Mouse (Mus musculus) forebrain, postnatal 0 days (tissue): ENCODE measurements at regions not wholly inside any gene's neighbourhood (a gene's known extent, or its start where the extent isn't known, plus 50 kb on each side); places are given as distances from the start of the nearest gene placed in this dataset.

Experiments
- ATAC-seq: fragments of 200-750 bp; cut with Nextera tagmentation; 2 replicates; pipeline ENCODE4 v1.8.0; 2017; ENCODE audit warnings: mild to moderate bottlenecking, moderate library complexity
- DNase-seq: peaks from one replicate; pipeline ENCODE4 v3.0.0-alpha.2; 2015
- H3K27ac ChIP-seq: fragments of 300-500 bp; sonication (generic); 2 replicates; pipeline ENCODE4 v1.5.1; 2014; ENCODE audit warnings: low read depth, mild to moderate bottlenecking, antibody characterized with exemption, low read length, moderate library complexity, mixed read lengths
- H3K27me3 ChIP-seq: fragments of 300-500 bp; sonication (generic); 2 replicates; pipeline ENCODE4 v1.6.1; 2014; ENCODE audit warnings: mild to moderate bottlenecking, low read length, mixed read lengths; ENCODE audit not compliant: insufficient read depth
- H3K36me3 ChIP-seq: fragments of 300-500 bp; sonication (generic); 2 replicates; pipeline ENCODE4 v1.6.1; 2014; ENCODE audit warnings: mild to moderate bottlenecking, moderate library complexity; ENCODE audit not compliant: insufficient read depth
- H3K4me1 ChIP-seq: fragments of 300-500 bp; sonication (generic); 2 replicates; pipeline ENCODE4 v1.6.1; 2014; ENCODE audit warnings: antibody characterized with exemption; ENCODE audit not compliant: insufficient read depth
- H3K4me2 ChIP-seq: fragments of 300-500 bp; sonication (generic); 2 replicates; pipeline ENCODE4 v1.6.1; 2014; ENCODE audit warnings: low read depth, mild to moderate bottlenecking, moderate library complexity
- H3K4me3 ChIP-seq: fragments of 300-500 bp; sonication (generic); 2 replicates; pipeline ENCODE4 v1.5.1; 2014; ENCODE audit warnings: low read depth, low read length, mixed read lengths
- H3K9ac ChIP-seq: fragments of 300-500 bp; sonication (generic); 2 replicates; pipeline ENCODE4 v1.6.1; 2014; ENCODE audit warnings: mild to moderate bottlenecking
- H3K9me3 ChIP-seq: fragments of 300-500 bp; sonication (generic); 2 replicates; pipeline ENCODE4 v1.6.1; 2016; ENCODE audit warnings: low read length
- CTCF ChIP-seq: sonication (generic); IDR thresholded peaks from 2 replicates; pipeline ENCODE4 v1.5.1; 2016; ENCODE audit warnings: antibody characterized with exemption, control low read depth, low read depth
- WGBS: fragments of 180-500 bp; shearing (Covaris S2); extraction: QIAGEN DNeasy Blood & Tissue Kit; methylation state at CpG from one replicate; pipeline ENCODE4 v1.1.7; 2014; 5-methylcytosine and 5-hydroxymethylcytosine counted together

DNA sequence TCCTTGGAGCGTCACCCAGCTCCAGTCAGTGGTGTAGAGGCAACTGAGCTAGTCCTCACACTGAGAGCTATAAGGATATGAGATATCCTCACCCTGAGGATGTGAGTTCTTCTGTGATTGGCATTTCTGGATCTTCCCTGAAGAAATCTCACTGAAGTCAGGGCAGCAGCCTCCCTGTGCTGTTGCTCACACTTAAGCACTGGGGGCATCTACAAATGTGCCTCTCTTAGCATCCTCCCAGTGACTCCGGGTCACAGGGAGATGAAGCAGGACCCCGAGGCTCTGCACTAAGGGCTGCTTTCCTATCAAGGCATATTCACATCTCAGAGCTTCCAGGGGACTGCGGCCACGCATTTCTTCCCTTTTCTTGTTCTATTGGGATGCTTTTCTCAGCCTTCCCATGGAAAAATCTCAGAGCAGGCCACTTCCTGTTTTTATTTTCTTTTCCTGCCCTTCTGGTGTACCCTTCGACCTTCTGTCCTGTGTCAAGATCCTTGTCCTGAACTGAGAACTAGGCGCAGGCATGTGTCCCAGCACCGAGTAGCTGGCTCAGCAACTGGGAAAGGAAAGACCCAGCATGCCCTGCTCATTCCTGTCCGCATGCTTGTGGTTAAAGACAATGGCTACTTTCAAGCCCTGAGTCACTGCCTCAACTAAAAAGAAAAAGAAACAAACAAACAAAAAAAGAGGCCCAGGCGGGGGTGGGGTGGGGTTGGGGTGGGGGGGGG lies 92.8 kb downstream of the Tomm20 start:
- Histone ChIP-seq H3K27ac (peak overlapping the region; percentile 40; the same call in 1 of the 2 replicates), H3K36me3 (no peaks in the 10 kb centered on the region), H3K4me2 (no peak overlapping the region), H3K4me1 (no peaks in the 10 kb centered on the region), H3K4me3 (no peak overlapping the region), H3K9me3 (no peaks in the 10 kb centered on the region), H3K27me3 (no peaks in the 10 kb centered on the region), H3K9ac (no peak overlapping the region)
- DNase-seq (no peak), ATAC-seq (no peak)
- no peak for TF ChIP-seq CTCF
- WGBS = 51% methylated on average over 10 of the region's 10 CpGs

- no peak for TF ChIP-seq CTCF
- Histone ChIP-seq H3K4me3 (no peak overlapping the region), H3K27me3 (no peaks in the 10 kb centered on the region), H3K9me3 (no peaks in the 10 kb centered on the region), H3K27ac (peak overlapping the region; percentile 40; the same call in 1 of the 2 replicates), H3K9ac (no peak overlapping the region), H3K4me2 (no peak overlapping the region), H3K36me3 (no peaks in the 10 kb centered on the region), H3K4me1 (no peaks in the 10 kb centered on the region)
- no peak for ATAC-seq
- no peak for DNase-seq
- WGBS = 76% methylated on average over 5 of the region's 5 CpGs
These were observed 93.5 kb downstream of the Tomm20 start for GRCm38 (mm10) chr8:126852184-126852583.

GRCm38 (mm10) chr8:126851780-126852179 lies 93.9 kb downstream of the Tomm20 start:
- H3K27ac ChIP-seq = no peak overlapping the region
- H3K4me3 ChIP-seq = no peak overlapping the region
- WGBS = 90% methylated on average over 3 of the region's 3 CpGs
- ATAC-seq (no peak), DNase-seq (no peak)
- no peak for TF ChIP-seq CTCF
- H3K27me3 ChIP-seq = no peaks in the 10 kb centered on the region
- no peaks in the 10 kb centered on the region for H3K36me3 ChIP-seq
- H3K9ac ChIP-seq = no peak overlapping the region
- H3K9me3 ChIP-seq = no peaks in the 10 kb centered on the region
- no peak overlapping the region for H3K4me2 ChIP-seq
- no peaks in the 10 kb centered on the region for H3K4me1 ChIP-seq

DNA sequence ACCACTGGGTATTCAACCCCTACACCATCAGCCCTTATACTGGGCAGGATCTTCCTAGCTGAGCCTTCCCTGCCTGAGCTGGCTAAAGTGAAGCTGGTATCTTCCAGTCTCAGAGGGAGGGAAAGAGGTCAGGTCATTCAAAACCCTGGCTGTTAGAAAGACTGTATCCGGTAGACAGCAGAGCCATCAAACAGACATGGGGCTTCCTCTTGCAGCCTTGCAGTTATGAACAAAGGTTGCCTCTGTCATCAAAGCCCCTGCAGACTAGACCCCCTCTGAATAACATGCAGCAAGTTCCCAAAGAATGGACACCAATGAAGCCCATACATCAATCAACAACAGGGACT lies 95.5 kb downstream of the Tomm20 start:
- 85% methylated on average over 1 of the region's 1 CpGs for WGBS
- Histone ChIP-seq H3K4me2 (no peak overlapping the region), H3K27ac (no peak overlapping the region), H3K36me3 (no peaks in the 10 kb centered on the region), H3K4me3 (no peak overlapping the region), H3K27me3 (no peaks in the 10 kb centered on the region), H3K4me1 (no peaks in the 10 kb centered on the region), H3K9ac (no peak overlapping the region), H3K9me3 (no peaks in the 10 kb centered on the region)
- TF ChIP-seq CTCF = no peak
- DNase-seq (no peak), ATAC-seq (no peak)

GRCm38 (mm10) chr8:126849411-126850188 lies 96.0 kb downstream of the Tomm20 start:
- Histone ChIP-seq H3K4me1 (no peaks in the 10 kb centered on the region), H3K27me3 (no peaks in the 10 kb centered on the region), H3K36me3 (no peaks in the 10 kb centered on the region), H3K4me3 (no peak overlapping the region), H3K9me3 (no peaks in the 10 kb centered on the region), H3K9ac (no peak overlapping the region), H3K27ac (no peak overlapping the region), H3K4me2 (no peak overlapping the region)
- WGBS = 68% methylated on average over 9 of the region's 9 CpGs
- DNase-seq (no peak), ATAC-seq (no peak)
- TF ChIP-seq CTCF = no peak

DNA sequence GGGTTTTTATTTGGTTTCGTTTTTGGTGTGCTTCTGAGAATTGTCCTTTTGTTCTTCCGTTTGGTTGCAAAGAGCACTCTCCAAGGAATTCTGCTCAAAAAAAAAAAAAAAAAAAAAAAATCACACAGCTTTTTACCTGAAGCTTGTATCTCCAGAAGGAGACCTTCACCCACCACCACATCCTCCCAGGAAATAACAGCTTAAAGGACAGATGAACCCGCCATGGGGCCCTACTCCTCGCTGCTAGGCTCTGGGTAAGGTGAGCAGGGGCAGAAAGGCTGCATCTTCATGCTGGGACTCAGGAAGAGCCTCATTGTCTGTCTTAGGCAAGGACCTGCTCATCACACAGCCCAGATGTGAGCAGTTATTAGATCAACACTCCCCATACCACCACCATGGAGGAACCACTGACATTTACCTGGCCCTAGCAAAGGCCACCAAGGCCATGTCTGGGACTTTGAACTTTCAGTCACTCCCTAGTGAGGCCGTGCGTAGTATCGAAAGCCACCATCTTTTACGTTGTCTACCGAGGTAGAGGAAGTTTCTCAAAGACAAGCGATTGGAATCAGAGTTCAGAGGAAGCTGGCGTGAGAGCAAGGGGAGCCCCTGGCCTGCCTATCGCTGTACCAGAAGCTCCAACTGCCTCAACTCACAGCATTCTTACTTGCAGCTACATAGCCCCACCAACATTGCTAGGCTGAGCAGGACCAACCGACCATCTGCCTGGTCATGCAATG lies 97.1 kb downstream of the Tomm20 start:
- DNase-seq = no peak
- no peak overlapping the region for H3K27ac ChIP-seq
- H3K36me3 ChIP-seq = no peaks in the 10 kb centered on the region
- H3K4me1 ChIP-seq = no peaks in the 10 kb centered on the region
- WGBS = 94% methylated on average over 13 of the region's 13 CpGs
- TF ChIP-seq CTCF = no peak
- H3K9me3 ChIP-seq = no peaks in the 10 kb centered on the region
- H3K4me2 ChIP-seq = no peak overlapping the region
- no peak for ATAC-seq
- H3K9ac ChIP-seq = no peak overlapping the region
- H3K4me3 ChIP-seq = no peak overlapping the region
- H3K27me3 ChIP-seq = no peaks in the 10 kb centered on the region
